ENCODE assay signal across 9 mouse cellular contexts in genomic region chr10:24797246-24797645, GRCm38 (mm10). TPM values are rescaled to one million over a fixed set of nuclear protein-coding genes. Genes with fewer than 3 reads are reported as not detected.
DNase-seq lines count a peak whose midpoint lies in the region; ATAC-seq and TF ChIP-seq lines count a peak whose summit lies in the region.
"Had no signal": no experiment of that assay in that cellular context is flagged by ENCODE, and none has a peak within 500 bp of the region (broad histone marks: within the 10 kb centered on the region; RNA-seq: fewer than 3 reads in every experiment).

No protein-coding gene starts in this region.

- TF ChIP-seq POLR2A in heart, adult 2 months (IDR thresholded peaks at IDR 0.05; ENCODE audit: insufficient read depth, low read depth, low read length): no peak
- TF ChIP-seq POLR2A in cerebellum, adult 2 months (IDR thresholded peaks at IDR 0.05; ENCODE audit: borderline replicate concordance, insufficient read depth, low read length): no peak

- H3K27me3 ChIP-seq in heart, adult 2 months (ENCODE audit: control insufficient read depth, insufficient read depth, low read length): no peaks in the 10 kb centered on the region
- H3K27me3 ChIP-seq in heart, embryonic 10.5 days (ENCODE audit: insufficient read depth, poor library complexity, severe bottlenecking): no peaks in the 10 kb centered on the region
- no peaks in the 10 kb centered on the region for H3K27me3 ChIP-seq in G1E (ENCODE audit: insufficient read depth, low read length)
- no peaks in the 10 kb centered on the region for H3K27me3 ChIP-seq in cerebellum, adult 2 months (ENCODE audit: control insufficient read depth, insufficient read depth, low read length)
- H3K27me3 ChIP-seq in midbrain, postnatal 0 days (ENCODE audit: insufficient read depth, low read length): no peaks in the 10 kb centered on the region
- no peaks in the 10 kb centered on the region for H3K27me3 ChIP-seq in stomach, embryonic 14.5 days (ENCODE audit: control insufficient read depth, insufficient read depth, low read length)
- H3K27me3 ChIP-seq: lung, embryonic 15.5 days had no signal

- no peak overlapping the region for H3K4me3 ChIP-seq in heart, adult 2 months
- H3K4me3 ChIP-seq in heart, embryonic 10.5 days: no peak overlapping the region
- no peak overlapping the region for H3K4me3 ChIP-seq in G1E (ENCODE audit: low read depth, low read length)
- no peak overlapping the region for H3K4me3 ChIP-seq in cerebellum, adult 2 months (replicated peaks; ENCODE audit: insufficient read depth, low read depth, low read length)
- H3K4me3 ChIP-seq in midbrain, postnatal 0 days (ENCODE audit: low read depth, low read length): no peak overlapping the region
- no peak overlapping the region for H3K4me3 ChIP-seq in stomach, embryonic 14.5 days (ENCODE audit: low read depth, low read length)
- H3K4me3 ChIP-seq: lung, embryonic 15.5 days had no signal

- no peaks in the 10 kb centered on the region for H3K36me3 ChIP-seq in heart, adult 2 months (ENCODE audit: control insufficient read depth, insufficient read depth, low read length)
- H3K36me3 ChIP-seq in heart, embryonic 10.5 days: no peaks in the 10 kb centered on the region
- H3K36me3 ChIP-seq in G1E (replicated peaks): no peaks in the 10 kb centered on the region
- H3K36me3 ChIP-seq in midbrain, postnatal 0 days (ENCODE audit: insufficient read depth, low read length): no peaks in the 10 kb centered on the region
- no peaks in the 10 kb centered on the region for H3K36me3 ChIP-seq in stomach, embryonic 14.5 days (ENCODE audit: control insufficient read depth, insufficient read depth, low read length)
- H3K36me3 ChIP-seq: lung, embryonic 15.5 days had no signal

- ATAC-seq in G1E (ENCODE audit: extremely low read depth, insufficient number of reproducible peaks, low FRiP score, poor library complexity, severe bottlenecking): no peak
- no peak for ATAC-seq in midbrain, postnatal 0 days (ENCODE audit: low FRiP score)
- no peak for ATAC-seq in stomach, embryonic 14.5 days (ENCODE audit: insufficient number of reproducible peaks, insufficient read depth, low FRiP score, low read depth)

- peak; percentile 45 to 74 for DNase-seq in heart, adult 2 months
- DNase-seq in heart, embryonic 10.5 days (ENCODE audit: low spot score): no peak
- DNase-seq in G1E (ENCODE audit: low spot score): no peak
- peak; percentile 10 to 46 for DNase-seq in cerebellum, adult 2 months
- peak; percentile 82 for DNase-seq in gastrocnemius, postnatal 10 days
- peak; percentile 8 for DNase-seq in left cerebral cortex, adult 11 months (ENCODE audit: low spot score)
- DNase-seq in midbrain, postnatal 0 days (ENCODE audit: low spot score): peak; percentile 71

- WGBS in heart, adult 2 months: 50% methylated on average over 5 of the region's 5 CpGs
- 53% methylated on average over 5 of the region's 5 CpGs for WGBS in heart, embryonic 10.5 days
- WGBS in cerebellum, adult 2 months: 50% methylated on average over 5 of the region's 5 CpGs
- 41% methylated on average over 5 of the region's 5 CpGs for WGBS in midbrain, postnatal 0 days
- WGBS in stomach, embryonic 14.5 days: 51% methylated on average over 5 of the region's 5 CpGs

- no peaks in the 10 kb centered on the region for H3K4me1 ChIP-seq in heart, adult 2 months (ENCODE audit: control insufficient read depth, insufficient read depth, low read length)
- no peaks in the 10 kb centered on the region for H3K4me1 ChIP-seq in heart, embryonic 10.5 days
- peaks cover 29% of the 10 kb centered on the region for H3K4me1 ChIP-seq in G1E (ENCODE audit: insufficient read depth, low read depth, low read length)
- no peaks in the 10 kb centered on the region for H3K4me1 ChIP-seq in cerebellum, adult 2 months (ENCODE audit: control insufficient read depth, insufficient read depth, low read length)
- H3K4me1 ChIP-seq in midbrain, postnatal 0 days (ENCODE audit: insufficient read depth, low read length): no peaks in the 10 kb centered on the region
- no peaks in the 10 kb centered on the region for H3K4me1 ChIP-seq in stomach, embryonic 14.5 days (ENCODE audit: control insufficient read depth, insufficient read depth, low read length)
- H3K4me1 ChIP-seq: lung, embryonic 15.5 days had no signal

- no peak overlapping the region for H3K9ac ChIP-seq in heart, adult 2 months (ENCODE audit: low read depth, low read length)
- no peak overlapping the region for H3K9ac ChIP-seq in midbrain, postnatal 0 days (replicated peaks; ENCODE audit: low read length, poor library complexity, severe bottlenecking)
- H3K9ac ChIP-seq in stomach, embryonic 14.5 days (replicated peaks; ENCODE audit: low read depth, low read length): no peak overlapping the region
- H3K9ac ChIP-seq: lung, embryonic 15.5 days had no signal

- H3K9me3 ChIP-seq in heart, embryonic 10.5 days: no peaks in the 10 kb centered on the region
- no peaks in the 10 kb centered on the region for H3K9me3 ChIP-seq in G1E (replicated peaks)
- no peaks in the 10 kb centered on the region for H3K9me3 ChIP-seq in midbrain, postnatal 0 days (ENCODE audit: low read length)
- H3K9me3 ChIP-seq in stomach, embryonic 14.5 days (ENCODE audit: control insufficient read depth, low read depth, low read length): no peaks in the 10 kb centered on the region
- H3K9me3 ChIP-seq: lung, embryonic 15.5 days had no signal

- H3K27ac ChIP-seq in heart, adult 2 months: no peak overlapping the region
- H3K27ac ChIP-seq in heart, embryonic 10.5 days: no peak overlapping the region
- no peak overlapping the region for H3K27ac ChIP-seq in cerebellum, adult 2 months (ENCODE audit: insufficient read depth, low read length)
- no peak overlapping the region for H3K27ac ChIP-seq in midbrain, postnatal 0 days (ENCODE audit: low read depth, low read length)
- H3K27ac ChIP-seq in stomach, embryonic 14.5 days (ENCODE audit: low read length): 0 out of 2 replicates have a peak overlapping the region, but pooled peaks have one; percentile 39
- H3K27ac ChIP-seq: lung, embryonic 15.5 days had no signal

- H3K79me2 ChIP-seq in heart, adult 2 months (replicated peaks; ENCODE audit: control insufficient read depth, insufficient read depth, low read length): no peaks in the 10 kb centered on the region

- TF ChIP-seq EP300 in heart, adult 2 months (IDR thresholded peaks at IDR 0.05; ENCODE audit: insufficient read depth, low read depth, low read length): no peak

- TF ChIP-seq CTCF in heart, adult 2 months (IDR thresholded peaks at IDR 0.05): peak; percentile 99; the same call in 1 of the 2 replicates
- TF ChIP-seq CTCF in G1E (IDR thresholded peaks at IDR 0.05; ENCODE audit: low read depth, low read length): peak; percentile 90
- TF ChIP-seq CTCF in cerebellum, adult 2 months (IDR thresholded peaks at IDR 0.05; ENCODE audit: borderline replicate concordance, insufficient read depth, low read depth, low read length): peak; percentile 81
- TF ChIP-seq CTCF in midbrain, postnatal 0 days (IDR thresholded peaks at IDR 0.05): peak; percentile 85

- intact Hi-C loops in heart, adult 2 months (cut with DNase I): loop anchor here (1.0 to 5.0 kb wide), 2 partner anchors 51 to 70 kb away; partner anchors contain the start of gene Med23

- H3K4me2 ChIP-seq in midbrain, postnatal 0 days (ENCODE audit: low read depth, low read length, poor library complexity, severe bottlenecking): no peak overlapping the region
- H3K4me2 ChIP-seq in stomach, embryonic 14.5 days (replicated peaks; ENCODE audit: low read depth, low read length): no peak overlapping the region
- H3K4me2 ChIP-seq: lung, embryonic 15.5 days had no signal

RNA-seq across cellular contexts. Expression of gene Enpp3, which starts 45.4 kb away (rescaled TPM):
- total RNA-seq in heart, adult 2 months (2021): 1 to 10 TPM; 2.3 to 3.3 TPM
- 2.4 and 5.9 TPM in 2 replicates for polyA plus RNA-seq in heart, adult 2 months (2012; rRNA removed)
- polyA plus RNA-seq in heart, embryonic 10.5 days (2016; fragmentation: Nextera tagmentation; extraction: Ambion mirVana): 1.5 and 2.1 TPM in 2 replicates
- total RNA-seq in G1E (2014; fragmentation: Nextera tagmentation): 0.63 TPM in 1 of 2 replicates, not detected in the other
- total RNA-seq in G1E (2017): 0.12 and 0.27 TPM in 2 replicates
- not detected in 2 replicates for polyA plus RNA-seq in G1E (2012)
- polyA plus RNA-seq in cerebellum, adult 2 months (2012; rRNA removed): 0.59 and 1.4 TPM in 2 replicates
- total RNA-seq in gastrocnemius, postnatal 10 days (2021): 1 to 10 TPM; 7.4 to 8.1 TPM
- total RNA-seq in midbrain, postnatal 0 days (2014; rRNA removed): 1.6 and 2.6 TPM in 2 replicates
- polyA plus RNA-seq in midbrain, postnatal 0 days (2015; fragmentation: Nextera tagmentation; extraction: Ambion mirVana): 1.2 and 1.7 TPM in 2 replicates
- 9.1 and 9.3 TPM in 2 replicates for polyA plus RNA-seq in stomach, embryonic 14.5 days (2014; fragmentation: Nextera tagmentation; extraction: Ambion mirVana)

Comparison
In these comparisons a context has a peak if more than half of its experiments do, and no peak if none do; other contexts are left out.
1. DNase-seq: peak in heart, adult 2 months (2 of 2), cerebellum, adult 2 months (2 of 2), gastrocnemius, postnatal 10 days (single experiment), left cerebral cortex, adult 11 months (single experiment) and midbrain, postnatal 0 days (single experiment); none in heart, embryonic 10.5 days (single experiment) and G1E (single experiment).
2. Peak in every context shown above with its lines, with median percentiles within 50 percentile points of each other: CTCF ChIP-seq.